Mouse (Mus musculus) lung, adult 2 months (tissue): Measurements from ENCODE around the gene Olfr1394.

Source experiments
- CTCF ChIP-seq: fragments of 200-500 bp; IDR thresholded peaks from 2 replicates; pipeline ENCODE4 v1.5.1; 2011; ENCODE audit warnings: mild to moderate bottlenecking, low read length, control low read depth; ENCODE audit not compliant: insufficient read depth
- POLR2A ChIP-seq: fragments of 200-500 bp; IDR thresholded peaks from 2 replicates; pipeline ENCODE4 v1.6.1; 2011; ENCODE audit warnings: low read depth, mild to moderate bottlenecking, control low read depth, low read length, borderline replicate concordance; ENCODE audit errors: extremely low read depth

DNA sequence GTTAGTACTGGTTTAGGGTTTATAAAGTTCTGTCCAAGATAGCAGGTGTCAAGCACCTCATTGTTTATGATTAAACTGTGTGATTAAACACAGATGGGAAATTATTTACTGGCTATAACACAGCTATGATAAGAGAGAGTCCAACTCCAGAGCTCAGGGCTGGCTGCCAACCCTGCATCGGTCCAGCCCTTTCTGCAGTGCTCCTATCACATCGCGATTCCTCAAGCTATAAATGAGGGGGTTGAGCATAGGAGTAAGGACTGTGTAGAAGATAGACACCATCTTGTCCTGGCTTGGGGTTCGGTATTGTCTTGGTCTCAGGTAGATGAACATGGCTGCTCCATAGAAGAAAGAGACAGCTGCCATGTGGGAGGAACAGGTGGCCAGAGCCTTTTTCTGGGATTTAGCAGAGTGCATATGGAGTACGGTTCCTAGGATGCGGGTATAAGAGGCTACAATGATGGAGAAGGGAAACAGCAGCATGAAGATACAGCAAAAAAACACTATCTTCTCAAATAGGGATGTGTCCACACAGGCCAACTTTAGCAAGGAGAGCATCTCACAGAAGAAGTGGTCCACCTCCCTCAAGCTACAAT is 41.5 kb upstream of the Olfr1394 start:
- no peak for TF ChIP-seq CTCF
- no peak for TF ChIP-seq POLR2A
